Mouse (Mus musculus): ENCODE measurements around the gene Trim63. TPM values are rescaled to one million over a fixed set of nuclear protein-coding genes. Genes with fewer than 3 reads are reported as not detected.

The Trim63 gene
- 1.4 TPM for polyA plus RNA-seq (2014; fragmentation: Illumina TruSeq; extraction: RNeasy Lipid Tissue Mini Kit (QIAGEN cat#74804); ENCODE audit: low read depth, low replicate concordance)

DNA sequence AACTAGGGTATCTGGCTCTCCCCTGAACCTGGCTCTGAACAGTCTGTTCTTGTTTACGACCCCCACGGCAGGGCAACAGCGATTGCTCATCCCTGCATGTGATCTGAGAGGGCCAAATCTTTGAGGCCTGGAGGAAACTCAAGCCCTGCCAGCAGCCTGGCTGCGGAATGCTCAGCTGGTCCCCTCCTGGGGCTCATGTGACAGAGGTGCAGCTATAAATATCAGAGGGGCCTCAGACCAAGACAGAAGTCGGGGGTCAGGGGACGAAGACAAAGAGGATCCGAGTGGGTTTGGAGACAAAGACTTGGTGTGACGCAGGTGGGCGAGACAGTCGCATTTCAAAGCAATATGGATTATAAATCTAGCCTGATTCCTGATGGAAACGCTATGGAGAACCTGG, at the start of gene Trim63:
Gene Trim63, plus strand, starts transcription at position 245 of the 400 bp plus-strand sequence.

DNA sequence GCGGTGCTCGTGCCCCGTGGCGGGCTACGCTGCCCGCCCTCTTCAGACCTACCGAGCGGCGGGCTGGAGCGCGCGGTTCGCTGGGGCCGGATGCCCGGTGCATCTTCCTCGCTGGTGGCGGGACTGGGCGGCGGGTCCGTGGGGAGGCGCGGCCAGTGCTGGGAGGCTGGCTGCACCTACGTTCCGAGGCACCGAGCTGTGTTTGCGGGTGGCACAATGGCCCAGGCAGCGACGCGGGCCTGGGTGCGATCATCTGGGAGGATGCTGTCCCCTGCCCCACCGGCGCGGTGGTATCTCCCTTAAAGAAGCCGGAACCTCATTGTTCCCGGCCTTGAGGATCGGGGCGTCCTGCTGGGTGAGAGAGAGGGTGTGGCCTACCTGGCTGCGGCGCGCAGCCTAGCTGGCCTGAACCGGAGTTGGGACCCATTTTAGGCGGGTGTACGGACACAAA, 27.3 kb upstream of the Trim63 start, which contains the start of gene Pdik1l:
Gene Pdik1l, minus strand, starts transcription at position 321 of the 451 bp plus-strand sequence.

DNA sequence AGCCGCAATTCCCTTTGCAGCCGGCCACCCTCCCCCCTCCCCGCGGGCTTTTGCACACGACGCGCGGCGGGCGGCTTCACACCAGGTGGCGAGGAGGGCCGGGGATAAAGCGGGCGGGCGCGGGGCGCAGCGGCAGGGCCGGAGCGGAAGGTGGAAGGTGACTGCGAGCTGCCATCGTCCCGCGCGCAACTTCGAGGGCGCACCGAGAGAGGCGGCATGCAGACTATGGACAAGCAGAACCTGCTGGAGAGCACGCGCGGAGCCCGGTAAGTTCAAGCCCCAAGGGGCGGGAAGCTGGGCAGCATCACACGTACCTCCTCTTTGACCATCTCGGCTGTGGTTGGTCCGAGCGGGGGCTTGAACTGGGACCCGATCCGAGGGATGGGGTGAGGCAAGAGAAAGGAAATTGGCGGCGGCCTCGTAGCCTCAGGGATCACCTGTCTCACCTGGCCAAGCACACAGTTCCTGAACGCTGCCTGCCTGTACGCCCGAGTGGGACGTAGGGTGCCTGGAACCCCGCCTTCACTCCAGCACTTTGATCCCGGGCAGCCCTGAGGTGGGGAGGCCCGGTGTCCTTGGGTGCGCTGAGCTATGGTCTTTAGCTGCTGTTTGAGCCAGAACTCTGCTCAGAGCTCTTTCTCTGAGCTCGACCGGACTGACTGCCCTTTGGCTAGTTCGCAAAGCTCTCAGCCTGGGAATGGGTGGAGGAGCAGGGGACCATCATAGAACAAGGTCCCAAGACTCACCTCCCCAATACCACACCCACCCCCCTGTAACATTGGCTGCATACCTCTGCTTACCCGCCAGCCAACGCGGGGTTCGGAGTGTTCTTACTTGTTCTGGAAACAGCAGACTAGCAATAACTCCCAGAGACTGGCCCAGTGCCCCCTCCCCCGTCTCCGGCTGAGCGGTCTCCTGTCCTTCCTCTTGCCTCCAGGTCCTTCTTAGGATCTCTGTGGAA, 28.4 kb downstream of the Trim63 start, which contains the start of gene Slc30a2:
Gene Slc30a2, plus strand, starts transcription at position 111 of the 961 bp plus-strand sequence.

Other genes starting within 250 kb of the Trim63 start
- gene Cd52, start 220.0 kb upstream of the Trim63 start, polyA plus RNA-seq (2014; fragmentation: Illumina TruSeq; extraction: RNeasy Lipid Tissue Mini Kit (QIAGEN cat#74804); ENCODE audit: low read depth, low replicate concordance) = 3,973 TPM
- 23.7 TPM for gene Ubxn11, start 212.6 kb upstream of the Trim63 start, polyA plus RNA-seq (2014; fragmentation: Illumina TruSeq; extraction: RNeasy Lipid Tissue Mini Kit (QIAGEN cat#74804); ENCODE audit: low read depth, low replicate concordance)
- 448 TPM for gene Sh3bgrl3, start 186.3 kb upstream of the Trim63 start, polyA plus RNA-seq (2014; fragmentation: Illumina TruSeq; extraction: RNeasy Lipid Tissue Mini Kit (QIAGEN cat#74804); ENCODE audit: low read depth, low replicate concordance)
- gene Cep85, start 128.0 kb upstream of the Trim63 start, polyA plus RNA-seq (2014; fragmentation: Illumina TruSeq; extraction: RNeasy Lipid Tissue Mini Kit (QIAGEN cat#74804); ENCODE audit: low read depth, low replicate concordance) = 23.1 TPM
- gene Gm7534, start 112.1 kb upstream of the Trim63 start, polyA plus RNA-seq (2014; fragmentation: Illumina TruSeq; extraction: RNeasy Lipid Tissue Mini Kit (QIAGEN cat#74804); ENCODE audit: low read depth, low replicate concordance) = not detected
- gene Catsper4, start 87.7 kb upstream of the Trim63 start, polyA plus RNA-seq (2014; fragmentation: Illumina TruSeq; extraction: RNeasy Lipid Tissue Mini Kit (QIAGEN cat#74804); ENCODE audit: low read depth, low replicate concordance) = 1.6 TPM
- gene Cnksr1, start 76.7 kb upstream of the Trim63 start, polyA plus RNA-seq (2014; fragmentation: Illumina TruSeq; extraction: RNeasy Lipid Tissue Mini Kit (QIAGEN cat#74804); ENCODE audit: low read depth, low replicate concordance) = 8.3 TPM
- gene E130218I03Rik, start 71.5 kb upstream of the Trim63 start, polyA plus RNA-seq (2014; fragmentation: Illumina TruSeq; extraction: RNeasy Lipid Tissue Mini Kit (QIAGEN cat#74804); ENCODE audit: low read depth, low replicate concordance) = not detected
- 8.1 TPM for gene Zfp593, start 69.5 kb upstream of the Trim63 start, polyA plus RNA-seq (2014; fragmentation: Illumina TruSeq; extraction: RNeasy Lipid Tissue Mini Kit (QIAGEN cat#74804); ENCODE audit: low read depth, low replicate concordance)
- gene Gm30191, start 68.2 kb upstream of the Trim63 start, polyA plus RNA-seq (2014; fragmentation: Illumina TruSeq; extraction: RNeasy Lipid Tissue Mini Kit (QIAGEN cat#74804); ENCODE audit: low read depth, low replicate concordance) = not detected
- 7.4 TPM for gene Grrp1, start 61.0 kb upstream of the Trim63 start, polyA plus RNA-seq (2014; fragmentation: Illumina TruSeq; extraction: RNeasy Lipid Tissue Mini Kit (QIAGEN cat#74804); ENCODE audit: low read depth, low replicate concordance)
- gene Pdik1l, start 27.2 kb upstream of the Trim63 start, polyA plus RNA-seq (2014; fragmentation: Illumina TruSeq; extraction: RNeasy Lipid Tissue Mini Kit (QIAGEN cat#74804); ENCODE audit: low read depth, low replicate concordance) = 6.7 TPM
- gene Slc30a2, start 28.1 kb downstream of the Trim63 start, polyA plus RNA-seq (2014; fragmentation: Illumina TruSeq; extraction: RNeasy Lipid Tissue Mini Kit (QIAGEN cat#74804); ENCODE audit: low read depth, low replicate concordance) = 65.8 TPM
- 2.0 TPM for gene Extl1, start 68.7 kb downstream of the Trim63 start, polyA plus RNA-seq (2014; fragmentation: Illumina TruSeq; extraction: RNeasy Lipid Tissue Mini Kit (QIAGEN cat#74804); ENCODE audit: low read depth, low replicate concordance)
- 45.9 TPM for gene Pafah2, start 81.2 kb downstream of the Trim63 start, polyA plus RNA-seq (2014; fragmentation: Illumina TruSeq; extraction: RNeasy Lipid Tissue Mini Kit (QIAGEN cat#74804); ENCODE audit: low read depth, low replicate concordance)
- 45.8 TPM for gene Stmn1, start 153.2 kb downstream of the Trim63 start, polyA plus RNA-seq (2014; fragmentation: Illumina TruSeq; extraction: RNeasy Lipid Tissue Mini Kit (QIAGEN cat#74804); ENCODE audit: low read depth, low replicate concordance)
- 15.9 TPM for gene Paqr7, start 181.6 kb downstream of the Trim63 start, polyA plus RNA-seq (2014; fragmentation: Illumina TruSeq; extraction: RNeasy Lipid Tissue Mini Kit (QIAGEN cat#74804); ENCODE audit: low read depth, low replicate concordance)
- 0.57 TPM for gene Aunip, start 195.9 kb downstream of the Trim63 start, polyA plus RNA-seq (2014; fragmentation: Illumina TruSeq; extraction: RNeasy Lipid Tissue Mini Kit (QIAGEN cat#74804); ENCODE audit: low read depth, low replicate concordance)
- gene Mtfr1l, start 220.3 kb downstream of the Trim63 start, polyA plus RNA-seq (2014; fragmentation: Illumina TruSeq; extraction: RNeasy Lipid Tissue Mini Kit (QIAGEN cat#74804); ENCODE audit: low read depth, low replicate concordance) = 91.0 TPM
- 18.4 TPM for gene Selenon, start 237.0 kb downstream of the Trim63 start, polyA plus RNA-seq (2014; fragmentation: Illumina TruSeq; extraction: RNeasy Lipid Tissue Mini Kit (QIAGEN cat#74804); ENCODE audit: low read depth, low replicate concordance)